Mouse (Mus musculus) gastrocnemius, postnatal 10 days (tissue): ENCODE measurements around the gene D130043K22Rik. TPM values are rescaled to one million over a fixed set of nuclear protein-coding genes. Genes with fewer than 3 reads are reported as not detected.

ENCODE experiments used
- DNase-seq: peaks from one replicate; pipeline ENCODE4 v3.0.0; 2021; ENCODE audit warnings: mixed read lengths
- total RNA-seq, 2 experiments: library from RNA; stranded (reverse); gene quantifications; 2 replicates each; pipeline ENCODE4 v1.2.3; 2021

D130043K22Rik gene
- total RNA-seq, 2 experiments from 2014 or later, result 0.05 to 0.07 TPM

GRCm38 (mm10) chr13:24947158-24947557, 102.2 kb downstream of the D130043K22Rik start:
- DNase-seq, result no peak

- no peak for DNase-seq
Observed at GRCm38 (mm10) chr13:24948870-24949269, 103.9 kb downstream of the D130043K22Rik start.

Other genes with a start within 250 kb of the D130043K22Rik start
- gene Armh2, start 103.9 kb upstream of the D130043K22Rik start, total RNA-seq, result not detected
- gene Gmnn, start 83.2 kb upstream of the D130043K22Rik start, total RNA-seq, result 1 to 10 TPM; 3.7 to 5.6 TPM
- 10 to 100 TPM; 61.1 to 71.3 TPM for gene BC005537, start 43.5 kb upstream of the D130043K22Rik start, total RNA-seq
- 10 to 100 TPM; 90.3 to 97.4 TPM for gene Acot13, start 13.6 kb upstream of the D130043K22Rik start, total RNA-seq
- 10 to 100 TPM; 10.8 to 12.4 TPM for gene Tdp2, start 13.5 kb upstream of the D130043K22Rik start, total RNA-seq
- 1 to 10 TPM; 3.0 to 3.3 TPM for gene Aldh5a1, start 92.5 kb downstream of the D130043K22Rik start, total RNA-seq
- gene Gpld1, start 98.0 kb downstream of the D130043K22Rik start, total RNA-seq, result under 1 TPM; 0.40 to 0.54 TPM
- 10 to 100 TPM; 22.9 to 31.8 TPM for gene Mrs2, start 175.2 kb downstream of the D130043K22Rik start, total RNA-seq
- gene Dcdc2a, start 210.9 kb downstream of the D130043K22Rik start, total RNA-seq, result under 1 TPM; 0.07 to 0.14 TPM